Mouse (Mus musculus) gastrocnemius, postnatal 36 days (tissue): Measurements from ENCODE around the gene 1700001P01Rik. TPM values are rescaled to one million over a fixed set of nuclear protein-coding genes. Genes with fewer than 3 reads are reported as not detected.

Experiments
- DNase-seq, 2 experiments: peaks; one replicate each; pipeline ENCODE4 v3.0.0; 2022
- intact Hi-C: fragments of 180-260 bp; cut with DNase I; formaldehyde crosslinking; loops from one replicate; pipeline ENCODE4 v1.15.1; 2025
- total RNA-seq, 2 experiments: library from RNA; stranded (reverse); gene quantifications; 2 replicates each; pipeline ENCODE4 v1.2.3; 2021

Gene 1700001P01Rik
- total RNA-seq, 2 experiments from 2014 or later, result not detected

DNA sequence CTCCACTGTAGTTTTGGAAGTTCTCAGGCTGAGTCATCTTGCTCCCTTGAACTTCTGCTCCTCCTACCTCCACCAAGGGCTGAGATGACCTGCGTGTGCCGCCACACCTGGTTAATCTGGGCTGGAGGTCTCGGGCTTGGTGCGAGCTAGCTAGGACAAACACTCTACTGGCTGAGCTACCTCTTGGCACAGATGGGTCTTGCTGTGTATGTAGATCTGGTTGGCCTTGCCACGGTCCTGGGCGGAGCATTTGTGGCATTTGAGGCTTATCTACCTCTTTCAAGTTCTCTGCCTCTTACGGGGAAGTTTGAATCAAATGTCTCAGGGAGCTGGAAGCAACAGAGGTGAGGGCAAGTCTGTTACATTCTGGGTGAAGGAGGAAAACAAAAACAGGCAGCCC lies 34.6 kb upstream of the 1700001P01Rik start:
- DNase-seq, result no peak
- intact Hi-C loops, result no loop called here

GRCm38 (mm10) chr11:97809235-97810121 lies 33.8 kb upstream of the 1700001P01Rik start:
- intact Hi-C loops, result no loop called here
- DNase-seq, result no peak

- DNase-seq, result no peak
- intact Hi-C loops, result no loop called here
Observed at GRCm38 (mm10) chr11:97808621-97809234, 33.0 kb upstream of the 1700001P01Rik start.

DNA sequence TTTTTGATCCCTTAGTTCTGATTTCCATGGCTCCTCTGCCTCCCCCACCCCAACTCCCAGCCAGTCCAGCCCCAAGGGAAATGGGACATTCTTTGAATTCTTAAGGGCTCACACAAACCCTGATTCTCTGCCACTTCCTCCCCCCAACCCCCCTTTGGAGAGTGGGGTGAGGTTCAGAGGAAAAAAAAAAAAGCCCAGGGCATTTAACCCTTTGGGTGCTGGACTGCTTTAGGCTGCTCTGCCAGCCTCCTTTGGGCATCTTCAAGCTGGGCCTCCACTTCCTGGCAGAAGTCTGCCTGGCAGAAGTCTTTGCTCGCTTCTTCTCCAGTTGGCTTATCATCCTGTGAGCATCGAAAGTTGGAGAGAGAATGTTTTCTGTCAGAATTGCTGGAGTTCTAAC lies 32.4 kb upstream of the 1700001P01Rik start:
- DNase-seq, result peak in 1 of 2 experiments; percentile 47
- intact Hi-C loops, result no loop called here

GRCm38 (mm10) chr11:97807626-97808025 lies 31.9 kb upstream of the 1700001P01Rik start:
- DNase-seq, result no peak
- intact Hi-C loops, result no loop called here

- DNase-seq, result no peak
- intact Hi-C loops, result no loop called here
Observed at GRCm38 (mm10) chr11:97806613-97806964, 30.9 kb upstream of the 1700001P01Rik start.

DNA sequence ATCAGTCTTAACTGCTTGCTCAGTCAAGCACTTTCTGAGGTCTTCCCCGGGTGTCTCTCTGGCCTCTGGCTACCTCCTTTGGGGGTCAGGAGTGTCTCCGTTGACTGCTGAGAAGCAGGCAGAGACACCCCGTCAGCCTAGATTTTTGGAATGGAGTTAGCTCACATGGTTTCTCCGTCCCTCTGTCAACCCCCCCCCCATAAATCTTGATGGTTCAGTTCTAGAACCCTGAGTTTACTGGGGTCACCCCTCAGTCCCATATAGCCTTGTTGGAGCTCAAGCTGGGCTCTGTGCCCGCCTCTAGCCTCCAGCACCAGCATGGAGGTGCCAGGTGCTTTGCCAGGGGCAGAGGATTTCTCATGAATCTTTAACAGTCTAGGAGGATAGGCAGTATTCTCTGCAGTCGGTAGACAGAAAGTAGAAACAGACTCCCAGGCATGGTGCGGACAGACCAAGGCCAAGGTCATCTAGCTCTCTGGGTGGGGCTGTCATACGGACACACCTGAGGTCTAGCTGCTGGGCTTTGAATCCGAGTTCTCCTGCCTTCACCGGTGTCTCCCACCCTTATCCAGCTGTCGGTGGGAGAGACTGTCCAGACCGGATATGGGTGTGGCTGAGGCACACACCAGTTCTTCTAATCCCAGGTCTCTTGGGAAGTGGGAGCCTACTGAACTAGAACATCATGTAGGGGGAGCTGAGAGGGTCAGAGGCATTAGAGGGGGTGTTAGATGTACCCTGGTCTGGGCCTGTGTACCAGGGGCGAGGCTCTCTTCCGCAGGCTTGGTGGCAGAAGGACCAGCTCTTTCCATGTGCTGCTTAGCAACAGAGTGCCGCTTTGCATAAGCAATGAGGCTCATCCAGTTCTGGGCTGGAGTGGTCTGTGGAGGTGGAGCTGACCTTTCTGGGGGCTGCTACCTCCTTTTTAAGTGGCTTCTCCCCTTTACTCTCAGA lies 30.2 kb upstream of the 1700001P01Rik start:
- no peak for DNase-seq
- intact Hi-C loops, result no loop called here

GRCm38 (mm10) chr11:97804841-97805661 lies 29.3 kb upstream of the 1700001P01Rik start:
- intact Hi-C loops, result no loop called here
- no peak for DNase-seq

DNA sequence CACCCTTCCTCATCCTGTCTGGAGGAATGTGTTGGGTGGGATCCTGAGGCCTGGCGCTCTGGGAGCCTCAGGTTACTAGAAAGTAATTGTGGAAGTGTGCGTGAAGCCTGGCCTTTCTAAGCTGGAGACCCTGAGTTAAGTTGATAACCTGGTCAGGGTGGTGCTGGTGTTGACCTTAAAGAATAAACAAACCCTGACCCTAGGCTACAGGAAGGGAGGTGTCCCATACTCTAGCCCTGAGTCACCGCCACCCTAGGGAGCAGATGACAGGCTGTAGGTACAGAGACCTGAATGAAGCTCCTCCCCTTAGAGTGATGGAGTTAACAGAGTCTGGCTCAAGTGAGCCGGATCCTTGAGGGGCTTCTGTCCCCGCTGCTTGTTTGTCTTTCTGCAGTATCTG lies 28.1 kb upstream of the 1700001P01Rik start:
- intact Hi-C loops, result no loop called here
- DNase-seq, result no peak

DNA sequence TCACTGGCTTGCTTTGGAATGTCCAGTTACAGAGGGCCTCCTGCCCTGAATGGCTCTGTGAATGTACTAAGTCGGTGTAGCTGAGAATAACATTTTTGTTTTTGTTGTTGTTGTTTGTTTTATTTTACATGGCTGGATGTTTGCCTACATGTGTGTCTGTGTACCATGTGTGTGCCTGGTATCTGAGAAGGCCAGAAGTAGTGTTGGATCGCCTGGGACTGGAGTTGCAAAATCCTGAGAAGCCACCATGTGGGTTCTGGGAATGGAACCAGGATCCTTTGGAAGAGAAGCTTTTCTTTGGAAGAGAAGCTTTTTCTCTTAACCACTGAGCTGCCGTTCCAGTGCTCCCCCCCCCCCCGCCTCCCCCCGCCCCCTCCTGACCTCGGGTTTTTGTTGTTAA lies 26.8 kb upstream of the 1700001P01Rik start:
- no peak for DNase-seq
- intact Hi-C loops, result no loop called here

GRCm38 (mm10) chr11:97802194-97802470 lies 26.4 kb upstream of the 1700001P01Rik start:
- DNase-seq, result no peak
- intact Hi-C loops, result no loop called here

- no peak for DNase-seq
Observed at GRCm38 (mm10) chr11:97801409-97802193, 25.9 kb upstream of the 1700001P01Rik start.

DNA sequence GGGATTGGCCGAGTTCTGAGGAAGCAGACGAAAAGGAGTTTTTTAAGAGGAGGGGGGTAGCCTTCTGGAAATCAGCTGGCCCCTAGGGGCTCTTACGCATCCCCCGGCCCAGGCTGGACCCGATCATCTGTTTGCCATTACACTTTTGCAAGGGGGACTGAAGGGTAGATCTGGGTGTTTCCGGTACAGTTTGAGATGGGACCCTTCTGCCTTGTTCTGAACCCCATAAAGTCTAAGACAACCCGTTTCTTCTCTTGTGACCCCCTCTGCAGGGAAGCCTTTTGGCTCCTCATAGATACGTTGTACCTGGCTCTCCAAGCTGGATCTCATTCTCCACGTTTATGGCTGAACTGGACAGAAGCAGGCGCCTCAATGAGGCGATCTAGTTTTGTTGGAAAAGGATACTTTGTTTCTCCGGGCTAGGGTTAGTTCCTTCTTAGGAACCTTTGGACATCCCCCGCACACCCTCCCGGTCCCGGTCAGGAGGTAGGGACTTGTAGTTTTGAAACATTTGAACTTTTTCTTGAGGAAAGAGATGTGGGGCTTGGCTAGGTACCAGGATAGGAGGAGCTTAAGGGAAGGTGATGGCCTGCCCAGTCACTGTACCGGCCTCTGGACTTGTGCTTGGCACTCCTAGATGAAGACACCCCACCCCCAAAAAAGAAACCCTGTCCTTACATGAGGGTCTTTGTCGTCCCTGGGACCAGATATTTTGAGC lies 25.1 kb upstream of the 1700001P01Rik start:
- intact Hi-C loops, result no loop called here

More at GRCm38 (mm10) chr11:97801409-97802193, 25.9 kb upstream of the 1700001P01Rik start:
- intact Hi-C loops, result no loop called here

GRCm38 (mm10) chr11:97799994-97800690 lies 24.4 kb upstream of the 1700001P01Rik start:
- intact Hi-C loops, result loop anchor here (2.0 to 5.0 kb wide), 2 partner anchors 37 to 83 kb away; no protein-coding TSS in a partner anchor
- peak; percentile 68 to 75 for DNase-seq

More for the DNA sequence above, 25.1 kb upstream of the 1700001P01Rik start:
- no peak for DNase-seq

DNA sequence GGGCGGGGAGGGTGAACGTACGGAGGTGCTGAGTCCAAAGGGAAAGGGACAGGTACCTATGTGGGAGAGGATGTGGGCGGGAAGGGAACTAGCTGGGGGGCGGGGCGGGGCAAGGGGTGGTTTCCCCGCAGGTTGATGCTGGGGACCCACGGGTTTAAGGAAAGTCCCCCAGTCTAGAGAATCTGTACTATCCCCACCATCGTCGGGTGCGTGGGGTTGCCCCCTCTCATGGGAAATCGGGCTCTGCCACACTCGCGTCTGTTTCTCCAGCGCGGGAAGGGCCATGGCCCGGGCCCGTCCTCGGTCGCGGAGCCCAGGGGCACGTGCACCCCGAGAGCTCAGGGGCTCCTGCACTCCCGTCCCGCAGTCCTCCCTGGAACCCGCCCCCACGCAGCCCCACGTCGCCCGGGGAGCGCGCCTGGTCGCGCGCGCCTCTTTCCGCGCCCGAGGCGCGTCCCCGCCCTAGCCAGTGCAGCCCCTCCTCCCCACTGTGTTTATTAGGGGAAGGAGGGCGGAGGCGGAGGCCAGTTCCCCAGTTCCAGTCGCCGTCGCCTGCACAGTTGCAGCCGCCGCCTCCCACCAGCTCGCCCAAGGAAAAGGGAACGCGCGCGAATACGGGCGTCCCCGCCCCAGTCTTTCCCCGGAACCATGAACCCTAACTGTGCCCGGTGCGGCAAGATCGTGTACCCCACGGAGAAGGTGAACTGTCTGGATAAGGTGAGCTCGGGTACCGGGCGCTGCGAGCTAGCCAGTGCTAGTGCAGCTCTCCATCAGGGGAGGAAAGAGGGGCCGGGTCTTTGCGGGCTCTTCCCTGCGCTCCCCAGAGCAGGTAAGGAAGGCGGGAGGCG lies 23.7 kb upstream of the 1700001P01Rik start:
- intact Hi-C loops, result loop anchor here (2.0 to 5.0 kb wide), 2 partner anchors 38 to 83 kb away; no protein-coding TSS in a partner anchor

GRCm38 (mm10) chr11:97798782-97799145 lies 23.0 kb upstream of the 1700001P01Rik start, which contains the start of gene Lasp1:
TSS of gene Lasp1 (plus strand) at chr11:97799000.
- peak; percentile 81 to 87 for DNase-seq
- intact Hi-C loops, result loop anchor here (2.0 to 5.0 kb wide), 2 partner anchors 39 to 84 kb away; no protein-coding TSS in a partner anchor

More for the DNA sequence above, 23.7 kb upstream of the 1700001P01Rik start:
- DNase-seq, result peak; percentile 83 to 85

DNA sequence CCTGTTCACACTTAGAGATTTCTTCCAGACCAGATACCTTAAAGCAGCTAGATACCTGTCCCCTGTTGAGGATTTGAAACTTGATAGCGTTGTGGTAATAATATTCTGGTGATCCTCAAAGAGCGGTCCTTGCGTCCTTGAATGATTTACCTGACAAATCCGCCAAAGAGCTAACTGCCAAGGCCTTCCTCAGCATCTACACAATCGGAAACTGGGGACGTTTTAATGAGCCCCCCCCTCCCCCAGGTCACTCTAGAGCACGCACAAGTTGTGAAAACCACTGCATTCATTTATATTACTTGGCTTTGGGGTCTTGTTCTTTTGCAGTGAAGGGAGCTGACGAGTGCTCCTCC lies 22.3 kb upstream of the 1700001P01Rik start:
- intact Hi-C loops, result loop anchor here (2.0 to 5.0 kb wide), 2 partner anchors 39 to 85 kb away; no protein-coding TSS in a partner anchor
- no peak for DNase-seq
